Mouse (Mus musculus) brown adipose tissue, adult 24 weeks (tissue): ENCODE results near the gene Stra6. TPM values are rescaled to one million over a fixed set of nuclear protein-coding genes. Genes with fewer than 3 reads are reported as not detected.

ENCODE experiments used
- H3K27ac ChIP-seq: fragments of 200-500 bp; replicated peaks from 2 replicates; pipeline ENCODE4 v1.5.1; 2012; ENCODE audit warnings: low read depth, mild to moderate bottlenecking, low read length
- H3K4me1 ChIP-seq: fragments of 200-500 bp; 2 replicates; pipeline ENCODE4 v1.6.1; 2012; ENCODE audit warnings: low read length, mixed read lengths; ENCODE audit not compliant: control insufficient read depth, insufficient read depth, insufficient read length
- H3K4me3 ChIP-seq: fragments of 200-500 bp; 2 replicates; pipeline ENCODE4 v1.5.1; 2012; ENCODE audit warnings: low read depth, mild to moderate bottlenecking, low read length, moderate library complexity; ENCODE audit not compliant: insufficient read depth
- polyA plus RNA-seq: library from polyadenylated mRNA; stranded (reverse); fragments of >200 nt; gene quantifications from 2 replicates; pipeline ENCODE4 v1.2.4, GENCODE M21; 2012; ENCODE audit not compliant: missing spikeins, insufficient read depth, insufficient read length

Gene Stra6
- polyA plus RNA-seq, 1 experiment, result not detected

DNA sequence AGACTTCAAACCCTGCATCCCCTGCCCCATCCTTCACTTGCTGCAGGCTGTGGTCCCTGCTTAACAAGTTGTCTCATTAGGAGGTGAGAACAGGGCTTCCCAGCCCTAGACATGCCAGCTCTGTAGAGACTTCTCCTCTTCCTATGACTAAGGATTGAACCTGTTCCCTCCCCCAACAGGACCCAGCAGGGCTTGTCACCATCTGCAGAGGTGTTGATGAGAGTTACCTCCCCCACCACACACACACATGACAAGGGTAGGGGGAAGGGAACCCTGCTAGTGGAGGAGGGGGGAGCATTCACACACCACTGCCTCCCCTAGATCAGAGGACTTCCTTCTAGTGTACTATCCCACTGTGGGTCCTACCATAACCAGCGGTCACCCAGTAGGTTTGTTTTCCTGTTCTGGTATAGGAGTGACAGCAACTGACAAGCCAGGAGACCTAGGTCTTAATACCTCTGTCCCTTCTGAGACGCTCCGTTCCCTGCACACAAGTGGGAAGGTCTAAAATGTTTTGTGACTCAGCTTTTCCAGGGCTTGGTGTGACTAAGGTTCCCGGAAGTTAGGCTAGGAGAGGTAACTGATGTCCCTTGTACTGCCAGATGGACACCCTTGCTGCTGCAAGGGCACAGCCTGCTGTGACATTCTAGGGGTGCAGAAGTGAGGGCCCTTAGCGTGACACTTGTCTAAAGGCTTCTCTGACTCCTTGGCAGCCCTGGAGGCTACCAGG is 36.4 kb downstream of the Stra6 start:
- no peak overlapping the region for H3K4me3 ChIP-seq
- H3K27ac ChIP-seq, result no peak overlapping the region
- H3K4me1 ChIP-seq, result no peaks in the 10 kb centered on the region

- H3K4me3 ChIP-seq, result no peak overlapping the region
- H3K27ac ChIP-seq, result no peak overlapping the region
- H3K4me1 ChIP-seq, result no peaks in the 10 kb centered on the region
Observed at GRCm38 (mm10) chr9:58102013-58102412, 38.4 kb downstream of the Stra6 start.

GRCm38 (mm10) chr9:58103647-58104046 is 40.1 kb downstream of the Stra6 start:
- Histone ChIP-seq H3K27ac (no peak overlapping the region), H3K4me1 (no peaks in the 10 kb centered on the region), H3K4me3 (no peak overlapping the region)

DNA sequence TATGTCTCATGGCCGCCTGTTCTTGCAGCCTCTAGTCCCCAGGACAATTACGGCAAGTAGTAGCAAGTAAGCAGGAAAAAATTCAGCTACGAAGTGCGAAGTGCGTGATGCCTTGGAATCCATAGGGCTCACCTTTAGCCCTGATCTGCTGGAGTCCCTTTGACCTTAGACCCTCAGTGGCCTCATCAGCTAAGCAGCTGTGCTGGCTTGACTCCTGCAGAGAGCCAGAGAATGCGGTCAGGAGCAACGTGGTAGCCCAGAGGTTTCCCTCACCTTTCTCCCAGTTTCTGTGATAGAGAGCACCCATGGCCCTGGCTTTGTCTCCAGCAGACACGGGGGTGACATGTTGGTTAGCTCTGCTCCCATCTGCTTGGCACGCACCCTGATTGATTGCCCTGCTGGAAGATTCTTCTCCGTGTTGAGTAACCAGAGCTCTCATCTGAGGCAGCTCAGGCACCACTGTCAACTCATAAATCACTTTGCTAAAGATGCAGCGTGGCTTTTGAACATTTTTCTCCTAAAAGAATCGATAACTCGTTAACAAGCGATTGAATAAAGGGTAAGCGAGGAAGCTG is 42.1 kb downstream of the Stra6 start:
- Histone ChIP-seq H3K4me3 (no peak overlapping the region), H3K27ac (no peak overlapping the region), H3K4me1 (no peaks in the 10 kb centered on the region)

DNA sequence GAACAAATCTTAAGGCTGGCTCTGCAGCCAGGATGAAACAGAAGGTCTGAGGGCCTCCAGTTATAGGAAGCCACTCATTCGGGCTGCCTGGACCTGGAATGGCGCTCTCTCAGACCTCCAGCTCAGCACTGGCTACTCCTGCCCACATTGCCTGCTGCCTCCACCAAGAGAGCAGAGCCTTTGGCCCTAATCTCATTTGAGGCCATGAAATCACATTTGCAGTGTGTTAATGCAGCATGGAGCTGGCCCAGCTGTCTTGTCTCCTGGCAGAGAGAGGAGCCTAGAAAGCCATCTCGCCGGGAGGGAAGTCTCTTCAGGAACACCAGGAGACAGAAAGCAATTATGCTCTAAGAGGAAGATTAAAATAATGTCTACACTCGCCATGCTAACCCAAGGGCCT is 43.9 kb downstream of the Stra6 start:
- no peak overlapping the region for H3K4me3 ChIP-seq
- H3K4me1 ChIP-seq, result no peaks in the 10 kb centered on the region
- H3K27ac ChIP-seq, result no peak overlapping the region

- Histone ChIP-seq H3K27ac (no peak overlapping the region), H3K4me3 (no peak overlapping the region), H3K4me1 (no peaks in the 10 kb centered on the region; the same call in none of the 2 replicates)
Observed at GRCm38 (mm10) chr9:58110787-58111186, 47.2 kb downstream of the Stra6 start.

- Histone ChIP-seq H3K27ac (no peak overlapping the region), H3K4me3 (no peak overlapping the region), H3K4me1 (no peaks in the 10 kb centered on the region; the same call in none of the 2 replicates)
Observed at GRCm38 (mm10) chr9:58111431-58111830, 47.8 kb downstream of the Stra6 start.

DNA sequence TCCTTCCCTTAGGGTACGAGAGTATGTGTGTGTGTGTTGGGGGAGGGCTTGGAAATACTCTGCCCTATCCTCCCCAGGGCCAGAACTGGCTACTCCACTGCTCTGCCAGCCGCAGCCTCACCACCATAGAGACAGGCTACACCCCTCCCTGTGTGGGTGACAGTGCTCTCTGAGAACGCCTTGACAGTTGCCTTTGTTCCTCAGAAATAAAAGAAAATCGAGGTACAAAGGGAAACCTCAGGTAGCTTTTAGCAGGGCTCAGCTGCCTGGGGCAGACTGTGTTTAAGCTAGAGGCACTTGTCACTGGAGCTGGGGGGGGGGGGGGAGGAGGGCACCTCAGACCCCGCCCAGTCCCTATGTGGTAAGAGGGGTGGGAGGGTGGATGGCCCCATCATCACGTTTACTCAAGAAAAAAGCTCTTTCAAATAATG is 48.7 kb downstream of the Stra6 start:
- Histone ChIP-seq H3K4me1 (no peaks in the 10 kb centered on the region; the same call in none of the 2 replicates), H3K4me3 (no peak overlapping the region), H3K27ac (no peak overlapping the region)

DNA sequence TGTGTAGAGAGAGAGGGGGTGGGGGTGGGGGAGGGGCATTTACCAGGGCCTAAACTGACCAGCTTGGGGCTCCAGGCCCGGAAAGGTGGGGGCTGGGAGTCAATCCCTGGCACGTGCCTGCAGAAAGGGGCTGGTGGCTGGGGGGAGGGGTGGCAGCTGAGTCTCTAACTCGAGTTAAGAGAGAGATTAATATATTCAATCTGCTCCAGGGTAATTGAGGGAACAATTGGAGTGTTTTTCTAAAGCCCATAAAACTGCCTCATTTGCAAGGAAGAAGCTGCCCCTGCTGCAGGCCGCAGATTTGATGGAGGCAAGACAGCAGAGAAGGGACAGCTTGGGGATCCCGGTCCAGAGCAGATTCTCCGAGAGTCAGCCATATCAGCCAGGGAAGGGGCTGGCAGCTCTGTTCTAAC is 49.3 kb downstream of the Stra6 start:
- H3K27ac ChIP-seq, result no peak overlapping the region
- H3K4me1 ChIP-seq, result no peaks in the 10 kb centered on the region; the same call in none of the 2 replicates
- no peak overlapping the region for H3K4me3 ChIP-seq

GRCm38 (mm10) chr9:58113279-58113884 is 49.8 kb downstream of the Stra6 start:
- no peak overlapping the region for H3K4me3 ChIP-seq
- no peaks in the 10 kb centered on the region; the same call in none of the 2 replicates for H3K4me1 ChIP-seq
- no peak overlapping the region for H3K27ac ChIP-seq

DNA sequence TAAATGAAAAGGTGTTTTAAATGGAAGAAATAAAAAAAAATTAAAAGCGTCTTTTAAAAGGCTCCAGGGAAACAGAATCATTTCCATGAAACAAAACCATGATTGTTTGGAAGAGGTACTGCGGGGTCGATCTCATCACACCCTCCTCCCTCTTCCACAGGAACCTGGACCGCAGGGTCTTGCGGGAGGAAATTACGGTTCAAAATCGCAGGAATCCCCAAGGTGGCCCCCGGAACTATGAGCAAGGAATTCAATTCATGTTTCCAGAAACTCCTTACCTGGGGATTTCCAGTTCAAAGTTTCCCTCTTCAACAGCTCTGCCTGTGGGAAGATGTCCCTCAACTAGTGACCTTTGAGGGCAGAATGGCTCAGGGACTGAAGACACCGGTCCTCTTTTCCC is 50.4 kb downstream of the Stra6 start:
- Histone ChIP-seq H3K4me1 (no peaks in the 10 kb centered on the region; the same call in none of the 2 replicates), H3K27ac (no peak overlapping the region), H3K4me3 (no peak overlapping the region)

- H3K27ac ChIP-seq, result no peak overlapping the region
- H3K4me1 ChIP-seq, result no peaks in the 10 kb centered on the region; the same call in none of the 2 replicates
- no peak overlapping the region for H3K4me3 ChIP-seq
Observed at GRCm38 (mm10) chr9:58115297-58115925, 51.8 kb downstream of the Stra6 start.

GRCm38 (mm10) chr9:58116024-58116651 is 52.5 kb downstream of the Stra6 start:
- no peaks in the 10 kb centered on the region; the same call in none of the 2 replicates for H3K4me1 ChIP-seq
- H3K4me3 ChIP-seq, result no peak overlapping the region
- H3K27ac ChIP-seq, result no peak overlapping the region

DNA sequence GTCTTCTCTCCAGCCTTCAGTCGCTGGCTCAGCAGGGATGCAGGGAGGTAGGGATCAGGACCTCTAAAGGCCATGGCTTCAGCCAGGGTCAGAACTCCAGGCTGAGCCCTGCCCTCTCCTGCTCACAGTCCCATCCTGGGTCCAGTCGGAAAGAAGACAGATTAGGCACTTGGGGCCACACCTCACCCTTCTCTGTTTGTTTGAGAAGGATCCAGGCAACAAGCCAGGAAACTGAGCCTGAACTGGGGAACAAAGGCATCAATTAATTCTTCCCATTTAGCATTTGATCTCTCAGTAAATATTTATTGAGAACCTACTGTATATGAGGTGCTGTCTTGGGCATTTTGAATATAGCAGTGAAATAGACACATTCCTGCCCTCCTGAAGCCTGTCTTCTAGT is 55.1 kb downstream of the Stra6 start, which contains the start of gene Ccdc33:
Ccdc33 (minus strand) TSS at position 153 of the 400 bp plus-strand sequence.
- Histone ChIP-seq H3K4me3 (no peak within 1 kb of the TSS), H3K4me1 (no peaks in the 10 kb centered on the region; the same call in 1 of the 2 replicates), H3K27ac (no peak within 1 kb of the TSS)

DNA sequence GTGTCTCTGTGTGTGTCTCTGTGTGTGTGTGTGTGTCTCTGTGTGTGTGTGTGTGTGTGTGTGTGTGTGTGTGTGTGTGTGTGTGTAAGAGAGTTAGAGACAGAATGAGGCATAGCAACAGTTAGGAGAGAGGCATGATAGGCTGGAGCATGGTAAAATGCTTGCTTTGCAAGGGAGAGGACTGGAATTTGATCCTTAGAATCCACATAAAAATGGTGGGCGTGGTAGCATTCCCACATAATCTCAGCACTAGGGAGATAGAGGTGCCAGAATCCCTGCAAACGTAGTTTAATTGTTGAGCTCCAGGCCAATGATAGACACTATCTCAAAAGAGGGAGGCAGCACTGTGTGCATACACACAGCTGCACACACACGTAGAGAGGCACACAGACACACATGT is 61.5 kb downstream of the Stra6 start:
- H3K4me3 ChIP-seq, result no peak overlapping the region
- no peaks in the 10 kb centered on the region for H3K4me1 ChIP-seq
- no peak overlapping the region for H3K27ac ChIP-seq
